Mouse (Mus musculus) hindbrain, postnatal 0 days (tissue): ENCODE results near the gene Mapkapk2. TPM values are rescaled to one million over a fixed set of nuclear protein-coding genes. Genes with fewer than 3 reads are reported as not detected.

Experiments used
- ATAC-seq: fragments of 200-750 bp; cut with Nextera tagmentation; 2 replicates; pipeline ENCODE4 v1.8.0; 2017; ENCODE audit warnings: mild to moderate bottlenecking, moderate TSS enrichment, moderate library complexity
- DNase-seq: peaks from one replicate; pipeline ENCODE4 v3.0.0-alpha.2; 2015; ENCODE audit warnings: low spot score
- H3K27ac ChIP-seq: fragments of 300-500 bp; sonication (generic); 2 replicates; pipeline ENCODE4 v1.5.1; 2014; ENCODE audit warnings: mild to moderate bottlenecking
- H3K27me3 ChIP-seq: fragments of 300-500 bp; sonication (generic); 2 replicates; pipeline ENCODE4 v1.6.1; 2014; ENCODE audit warnings: low read length, mixed read lengths; ENCODE audit not compliant: insufficient read depth
- H3K36me3 ChIP-seq: fragments of 300-500 bp; sonication (generic); 2 replicates; pipeline ENCODE4 v1.6.1; 2014; ENCODE audit warnings: low read length, mixed read lengths; ENCODE audit not compliant: insufficient read depth
- H3K4me1 ChIP-seq: fragments of 300-500 bp; sonication (generic); 2 replicates; pipeline ENCODE4 v1.6.1; 2014; ENCODE audit warnings: antibody characterized with exemption, low read length, mixed read lengths; ENCODE audit not compliant: insufficient read depth
- H3K4me2 ChIP-seq: fragments of 300-500 bp; sonication (generic); 2 replicates; pipeline ENCODE4 v1.6.1; 2014; ENCODE audit warnings: low read depth, mild to moderate bottlenecking, low read length, moderate library complexity, mixed read lengths
- H3K4me3 ChIP-seq: fragments of 300-500 bp; sonication (generic); 2 replicates; pipeline ENCODE4 v1.5.1; 2014; ENCODE audit warnings: low read length
- H3K9ac ChIP-seq: fragments of 300-500 bp; sonication (generic); replicated peaks from 2 replicates; pipeline ENCODE4 v1.6.1; 2014; ENCODE audit warnings: mild to moderate bottlenecking, low read length, moderate library complexity, mixed read lengths
- H3K9me3 ChIP-seq: fragments of 300-500 bp; sonication (generic); 2 replicates; pipeline ENCODE4 v1.6.1; 2016; ENCODE audit warnings: low read length, mixed read lengths
- CTCF ChIP-seq: IDR thresholded peaks from 2 replicates; pipeline ENCODE4 v1.5.1; 2016; ENCODE audit warnings: antibody characterized with exemption, control low read depth, low read depth
- WGBS: fragments of 180-500 bp; shearing (Covaris S2); extraction: QIAGEN DNeasy Blood & Tissue Kit; methylation state at CpG from one replicate; pipeline ENCODE4 v1.1.7; 2014; 5-methylcytosine and 5-hydroxymethylcytosine counted together
- polyA plus RNA-seq: library from polyadenylated mRNA; unstranded; fragments of >200 nt; fragmentation: Nextera tagmentation; extraction: Ambion mirVana; gene quantifications from 2 replicates; pipeline ENCODE4 v1.2.1, GENCODE M21; 2015
- total RNA-seq: library from RNA; depleted of rRNA; stranded (reverse); fragments of >200 nt; gene quantifications from 2 replicates; pipeline ENCODE4 v1.2.3, GENCODE M21; 2014

Mapkapk2 gene
- total and polyA plus RNA-seq, 2 experiments from 2014 or later: 21.2 to 71.1 TPM

DNA sequence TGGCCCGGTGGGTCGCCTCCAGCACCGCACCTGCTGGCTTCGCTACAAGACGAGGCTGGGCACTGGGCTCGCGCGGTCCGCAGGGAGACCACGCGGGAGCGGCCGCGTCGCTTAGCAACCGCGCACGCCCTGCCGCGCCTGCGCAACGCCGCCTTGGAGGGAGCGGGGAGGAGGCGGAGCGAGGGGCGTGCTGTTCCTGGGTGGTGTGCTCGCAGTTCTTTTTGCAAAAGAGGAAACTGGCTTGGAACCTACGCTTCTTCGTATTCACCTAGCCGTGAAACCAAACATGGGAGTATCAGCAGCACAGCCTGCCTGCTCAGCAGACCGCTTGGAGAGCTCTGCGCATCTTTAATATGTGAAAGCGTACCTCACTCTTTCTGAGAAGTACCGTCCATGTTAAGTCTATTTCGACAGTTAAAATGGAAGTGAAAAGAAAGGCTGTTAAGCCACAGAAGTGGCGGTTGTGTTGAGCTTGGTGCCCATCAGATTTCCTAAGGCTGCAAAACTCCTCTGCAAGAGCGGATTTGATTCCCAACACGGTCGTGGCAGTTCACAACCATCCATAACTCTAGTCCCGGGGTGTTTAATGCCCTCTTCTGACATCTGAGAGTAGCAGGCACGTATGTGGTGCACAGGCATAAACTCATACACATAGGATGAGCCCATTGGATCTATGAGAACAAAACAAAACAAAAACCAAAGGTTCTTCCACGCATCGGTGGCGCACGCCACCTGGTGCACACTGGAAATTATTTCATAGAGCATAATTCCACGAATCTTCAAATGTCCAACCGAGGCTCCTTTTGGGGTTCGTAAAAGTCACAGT is 40.8 kb upstream of the Mapkapk2 start, which contains the start of gene Dyrk3:
Dyrk3 (minus strand) TSS at position 150 of the 826 bp plus-strand sequence.
- WGBS: 5% methylated on average over 49 of the region's 49 CpGs
- Histone ChIP-seq H3K9me3 (no peaks in the 10 kb centered on the region), H3K4me3 (peak within 1 kb of the TSS; percentile 90), H3K27ac (peak within 1 kb of the TSS; percentile 79), H3K27me3 (no peaks in the 10 kb centered on the region), H3K9ac (peak within 1 kb of the TSS; percentile 82), H3K36me3 (no peaks in the 10 kb centered on the region), H3K4me2 (peak within 1 kb of the TSS; percentile 64), H3K4me1 (peaks cover 20% of the 10 kb centered on the region)
- ATAC-seq (peak; percentile 98), DNase-seq (peak; percentile 96)
- TF ChIP-seq CTCF: peak; percentile 67

DNA sequence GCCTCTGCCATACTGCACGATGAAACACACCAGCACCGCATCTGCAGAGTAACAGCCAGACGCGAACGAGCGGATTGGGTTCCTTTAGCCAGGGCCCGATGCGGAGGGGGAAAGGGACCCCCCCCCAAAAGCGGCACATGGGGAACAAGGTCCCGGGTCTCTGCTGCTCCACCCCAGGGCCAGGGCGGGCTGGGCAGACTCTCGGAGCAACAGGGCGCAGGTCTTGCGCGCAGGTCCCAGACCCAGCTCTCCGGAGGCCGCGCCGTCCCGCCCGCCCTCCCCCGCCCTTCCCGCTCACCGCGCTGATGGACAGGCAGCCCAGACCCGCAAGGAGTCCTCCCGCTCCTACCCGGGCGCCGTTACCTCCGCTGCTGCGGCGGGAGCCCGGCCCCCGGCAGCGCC is 40.1 kb upstream of the Mapkapk2 start:
- Histone ChIP-seq H3K4me2 (peak overlapping the region; percentile 64), H3K27ac (peak overlapping the region; percentile 79), H3K4me1 (peaks cover 20% of the 10 kb centered on the region), H3K4me3 (peak overlapping the region; percentile 90), H3K9me3 (no peaks in the 10 kb centered on the region), H3K27me3 (no peaks in the 10 kb centered on the region), H3K36me3 (no peaks in the 10 kb centered on the region), H3K9ac (peak overlapping the region; percentile 82)
- DNase-seq (peak; percentile 45), ATAC-seq (peak; percentile 87)
- 0% methylated on average over 36 of the region's 36 CpGs for WGBS
- no peak for TF ChIP-seq CTCF

DNA sequence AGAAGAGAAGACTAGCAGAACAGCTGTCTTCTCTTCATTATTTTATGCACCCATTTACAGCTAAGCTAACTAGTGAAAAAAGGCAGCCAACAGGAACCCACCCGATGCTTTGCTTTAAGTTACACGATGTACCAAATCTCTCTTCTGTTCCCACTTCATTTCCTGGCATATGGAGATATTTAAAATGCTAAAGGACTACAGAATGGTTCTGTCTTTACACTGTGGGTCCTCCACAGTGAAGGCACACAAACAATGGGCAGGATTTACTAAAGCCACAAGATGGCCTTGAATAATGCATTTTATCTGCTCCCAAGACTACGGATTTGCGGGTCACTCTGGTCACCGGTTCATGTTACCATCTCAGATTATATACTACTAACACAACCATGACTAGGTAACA is 39.5 kb upstream of the Mapkapk2 start:
- peak overlapping the region; percentile 90 for H3K4me3 ChIP-seq
- peak overlapping the region; percentile 82; the same call in 1 of the 2 replicates for H3K9ac ChIP-seq
- peak overlapping the region; percentile 64 for H3K4me2 ChIP-seq
- H3K27me3 ChIP-seq: no peaks in the 10 kb centered on the region
- no peaks in the 10 kb centered on the region for H3K9me3 ChIP-seq
- no peaks in the 10 kb centered on the region; the same call in 1 of the 2 replicates for H3K36me3 ChIP-seq
- no peak for ATAC-seq
- H3K27ac ChIP-seq: no peak overlapping the region
- no peak for DNase-seq
- TF ChIP-seq CTCF: no peak
- peaks cover 20% of the 10 kb centered on the region for H3K4me1 ChIP-seq
- 9% methylated on average over 5 of the region's 5 CpGs for WGBS

DNA sequence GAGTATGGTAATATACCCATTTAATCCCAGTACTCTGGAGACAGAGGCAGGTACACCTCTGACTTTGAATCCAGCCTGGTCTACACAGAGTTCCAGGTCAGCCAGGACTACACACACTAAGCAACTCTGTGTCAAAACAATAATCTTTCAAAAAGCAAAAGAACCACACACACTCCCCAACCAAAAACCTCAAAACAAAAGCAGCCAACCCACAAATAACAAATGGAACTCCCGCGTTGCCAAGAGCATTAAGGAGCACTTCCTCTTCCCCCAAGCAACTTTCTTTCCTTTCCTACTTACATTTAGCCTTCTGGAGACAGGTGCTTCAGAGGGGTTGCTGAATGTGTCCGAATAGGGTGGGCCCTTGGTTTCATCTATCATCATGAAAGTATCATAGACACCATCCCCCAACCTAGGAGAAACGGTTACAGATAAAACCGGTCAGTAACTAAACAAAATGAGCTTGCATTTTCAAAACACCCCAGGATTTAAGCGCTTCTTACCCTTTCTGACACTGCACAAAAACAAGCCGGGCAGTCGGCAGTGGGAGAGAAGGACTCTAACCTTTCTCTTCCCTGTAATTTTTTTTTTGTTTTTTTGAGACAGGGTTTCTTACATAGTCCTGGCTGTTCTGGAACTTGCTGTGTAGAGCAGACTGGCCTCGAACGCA is 38.5 kb upstream of the Mapkapk2 start:
- H3K4me1 ChIP-seq: peaks cover 20% of the 10 kb centered on the region
- 84% methylated on average over 10 of the region's 10 CpGs for WGBS
- no peaks in the 10 kb centered on the region for H3K27me3 ChIP-seq
- H3K9ac ChIP-seq: no peak overlapping the region
- ATAC-seq (no peak), DNase-seq (no peak)
- no peak for TF ChIP-seq CTCF
- no peaks in the 10 kb centered on the region for H3K9me3 ChIP-seq
- H3K4me3 ChIP-seq: no peak overlapping the region
- H3K36me3 ChIP-seq: no peaks in the 10 kb centered on the region; the same call in 1 of the 2 replicates
- H3K27ac ChIP-seq: no peak overlapping the region
- peak overlapping the region; percentile 64; the same call in 1 of the 2 replicates for H3K4me2 ChIP-seq

DNA sequence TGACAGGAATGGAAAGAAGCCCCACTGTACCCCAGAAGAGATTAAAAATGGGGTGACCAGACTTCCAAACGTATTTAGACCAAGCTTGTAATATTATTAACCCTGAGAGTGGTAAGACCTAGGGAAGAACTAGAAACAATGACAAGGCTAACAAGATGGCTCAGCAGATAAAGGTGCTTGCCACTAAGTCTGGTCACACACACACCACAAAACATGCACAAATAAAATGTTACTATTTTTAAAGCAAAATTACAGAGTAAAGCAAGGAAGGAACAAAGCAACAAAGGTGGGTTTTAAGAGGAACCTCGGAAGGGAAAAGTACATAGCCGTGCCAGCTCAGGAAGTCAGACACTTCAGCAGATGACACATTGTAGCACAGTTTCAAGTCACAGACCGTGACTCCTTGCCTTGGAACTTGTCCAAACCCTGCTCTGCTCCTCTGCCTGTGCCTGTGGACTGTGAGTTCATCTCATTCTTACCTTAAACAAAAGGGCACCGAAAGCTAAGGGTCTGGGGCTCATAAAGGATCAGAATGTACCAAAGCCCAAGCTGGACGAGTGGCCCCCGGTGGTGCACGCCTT is 37.4 kb upstream of the Mapkapk2 start:
- peaks cover 20% of the 10 kb centered on the region for H3K4me1 ChIP-seq
- 43% methylated on average over 8 of the region's 8 CpGs for WGBS
- H3K27ac ChIP-seq: no peak overlapping the region
- peak; percentile 51 for DNase-seq
- TF ChIP-seq CTCF: no peak
- ATAC-seq: no peak
- no peak overlapping the region for H3K4me3 ChIP-seq
- no peaks in the 10 kb centered on the region for H3K27me3 ChIP-seq
- H3K36me3 ChIP-seq: peaks cover 3% of the 10 kb centered on the region
- H3K9me3 ChIP-seq: no peaks in the 10 kb centered on the region
- H3K9ac ChIP-seq: no peak overlapping the region
- H3K4me2 ChIP-seq: no peak overlapping the region

DNA sequence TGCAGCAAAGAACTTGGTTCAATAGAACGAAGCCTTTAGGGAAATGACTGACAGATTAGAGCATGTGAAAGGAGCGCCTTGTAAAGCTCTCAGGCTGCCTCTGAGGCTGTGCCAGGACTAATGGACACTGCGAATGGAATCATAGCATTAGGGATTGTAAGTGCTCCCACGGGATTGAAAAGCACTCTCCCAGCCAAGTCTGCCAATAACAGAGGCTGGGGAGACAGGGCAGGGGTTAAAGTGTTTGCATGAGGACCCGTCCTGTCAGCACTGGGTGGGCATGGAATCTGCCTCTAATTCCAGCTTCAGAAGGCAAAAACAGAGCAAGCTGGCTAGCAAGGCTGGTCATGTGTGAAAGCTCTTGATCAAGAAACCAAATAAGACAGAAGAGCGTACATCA is 36.6 kb upstream of the Mapkapk2 start:
- H3K9me3 ChIP-seq: no peaks in the 10 kb centered on the region
- peaks cover 20% of the 10 kb centered on the region for H3K4me1 ChIP-seq
- peak overlapping the region; percentile 22; the same call in 1 of the 2 replicates for H3K4me2 ChIP-seq
- 0 out of 2 replicates have a peak overlapping the region, but pooled peaks have one; percentile 5 for H3K27ac ChIP-seq
- no peak for ATAC-seq
- H3K36me3 ChIP-seq: peaks cover 11% of the 10 kb centered on the region
- no peak overlapping the region for H3K9ac ChIP-seq
- no peak for TF ChIP-seq CTCF
- no peak overlapping the region for H3K4me3 ChIP-seq
- peak; percentile 67 for DNase-seq
- 25% methylated on average over 6 of the region's 6 CpGs for WGBS
- H3K27me3 ChIP-seq: no peaks in the 10 kb centered on the region
